Mouse (Mus musculus) olfactory bulb, adult 2 months (tissue): ENCODE data around the gene H2afj.

Experiments
- CTCF ChIP-seq: fragments of 200-500 bp; IDR thresholded peaks from 2 replicates; pipeline ENCODE4 v1.5.1; 2012; ENCODE audit warnings: low read depth, mild to moderate bottlenecking, low read length, moderate library complexity; ENCODE audit not compliant: insufficient read depth
- POLR2A ChIP-seq: fragments of 200-500 bp; IDR thresholded peaks from 2 replicates; pipeline ENCODE4 v1.6.1; 2012; ENCODE audit warnings: mild to moderate bottlenecking, low read depth, low read length, moderate library complexity; ENCODE audit not compliant: insufficient read depth

GRCm38 (mm10) chr6:136827516-136827880, 19.5 kb downstream of the H2afj start, which contains the start of gene BC049715:
- TF ChIP-seq CTCF (no peak), POLR2A (no peak)
